Mouse (Mus musculus) spleen, adult 2 months (tissue): ENCODE data around the gene Cdh4. TPM values are rescaled to one million over a fixed set of nuclear protein-coding genes. Genes with fewer than 3 reads are reported as not detected.

Source experiments
- DNase-seq, 2 experiments: peaks; one replicate each; pipeline versions ENCODE4 v3.0.0 to v3.0.0-alpha.2; 2012 to 2021; ENCODE audit warnings: low spot score in 2 of 2, low read depth in 1 of 2
- H3K27ac ChIP-seq: fragments of 200-500 bp; 2 replicates; pipeline ENCODE4 v1.5.1; 2012; ENCODE audit warnings: low read length, inconsistent platforms; ENCODE audit not compliant: insufficient read depth
- H3K27me3 ChIP-seq: fragments of 200-500 bp; 2 replicates; pipeline ENCODE4 v1.6.1; 2012; ENCODE audit warnings: mild to moderate bottlenecking, moderate library complexity, low read length, inconsistent platforms; ENCODE audit not compliant: control insufficient read depth, insufficient read depth
- H3K36me3 ChIP-seq: fragments of 200-500 bp; 2 replicates; pipeline ENCODE4 v1.6.1; 2012; ENCODE audit warnings: mild to moderate bottlenecking, low read length, inconsistent platforms; ENCODE audit not compliant: control insufficient read depth, insufficient read depth
- H3K4me1 ChIP-seq: fragments of 200-500 bp; 2 replicates; pipeline ENCODE4 v1.6.1; 2011; ENCODE audit warnings: inconsistent platforms; ENCODE audit not compliant: control insufficient read depth, insufficient read depth, insufficient read length
- H3K4me3 ChIP-seq: fragments of 200-500 bp; 2 replicates; pipeline ENCODE4 v1.5.1; 2011; ENCODE audit warnings: mild to moderate bottlenecking, inconsistent platforms; ENCODE audit not compliant: insufficient read depth, insufficient read length; ENCODE audit errors: extremely low read depth
- CTCF ChIP-seq: fragments of 200-500 bp; IDR thresholded peaks from 2 replicates; pipeline ENCODE4 v1.5.1; 2011; ENCODE audit warnings: mild to moderate bottlenecking, inconsistent platforms; ENCODE audit not compliant: insufficient read depth, insufficient read length, insufficient replicate concordance; ENCODE audit errors: extremely low read depth
- POLR2A ChIP-seq: fragments of 200-500 bp; IDR thresholded peaks from 2 replicates; pipeline ENCODE4 v1.6.1; 2011; ENCODE audit warnings: low read depth, low read length, inconsistent platforms
- WGBS: fragments of 180-500 bp; shearing (Covaris S2); methylation state at CpG from one replicate; pipeline ENCODE4 v1.1.7; 2018; 5-methylcytosine and 5-hydroxymethylcytosine counted together
- polyA plus RNA-seq: library from polyadenylated mRNA; depleted of rRNA; stranded (reverse); fragments of >200 nt; gene quantifications from 2 replicates; pipeline ENCODE4 v1.2.3, GENCODE M21; 2012

Cdh4 gene
- polyA plus RNA-seq, 1 experiment, result 1.0 TPM

- Histone ChIP-seq H3K4me3 (no peak overlapping the region), H3K27ac (no peak overlapping the region), H3K27me3 (no peaks in the 10 kb centered on the region), H3K4me1 (no peaks in the 10 kb centered on the region), H3K36me3 (no peaks in the 10 kb centered on the region)
- 89% methylated on average over 11 of the region's 11 CpGs for WGBS
- TF ChIP-seq CTCF, result no peak
- no peak for TF ChIP-seq POLR2A
- DNase-seq, result no peak
Measured at GRCm38 (mm10) chr2:179754776-179755175, 312.5 kb downstream of the Cdh4 start.

DNA sequence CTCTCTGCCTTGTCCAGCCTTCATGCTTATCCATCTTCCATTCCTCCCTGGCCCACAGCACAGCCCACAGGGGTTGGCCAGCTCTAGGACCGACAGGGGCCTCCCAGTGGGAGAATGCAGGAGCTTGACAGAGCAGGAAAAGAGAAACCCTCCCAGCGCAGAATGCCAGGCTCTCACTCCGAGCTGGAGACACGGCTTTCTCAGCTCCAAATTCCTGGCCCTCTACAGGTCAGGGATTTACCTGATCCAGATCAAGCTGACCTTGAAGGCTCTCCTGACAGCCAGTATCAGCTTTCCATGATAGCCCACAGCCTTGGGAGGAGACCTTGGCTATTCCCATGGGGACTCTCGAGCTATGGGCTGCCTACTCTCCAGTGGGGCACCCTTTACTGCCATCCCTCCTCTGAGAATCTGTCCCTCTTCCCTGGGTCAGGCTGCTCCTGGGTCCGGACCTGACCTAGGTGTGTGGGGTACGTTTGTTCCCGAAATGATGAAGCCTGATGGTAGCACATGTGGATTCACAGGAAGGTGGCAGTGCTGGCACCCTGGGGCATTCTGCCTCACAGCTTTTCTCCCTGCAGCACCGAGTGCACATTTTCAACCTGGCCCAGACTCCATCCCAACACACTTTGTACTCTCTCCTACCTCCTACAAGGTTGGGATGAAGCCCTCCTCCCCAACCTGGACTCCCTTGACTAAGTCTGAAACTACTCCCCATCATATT is 319.6 kb downstream of the Cdh4 start:
- no peak for DNase-seq
- 70% methylated on average over 9 of the region's 9 CpGs for WGBS
- no peak overlapping the region for H3K4me3 ChIP-seq
- no peaks in the 10 kb centered on the region for H3K36me3 ChIP-seq
- no peaks in the 10 kb centered on the region for H3K27me3 ChIP-seq
- H3K27ac ChIP-seq, result no peak overlapping the region
- no peaks in the 10 kb centered on the region for H3K4me1 ChIP-seq
- TF ChIP-seq CTCF (no peak), POLR2A (no peak)

GRCm38 (mm10) chr2:179762521-179763305 is 320.5 kb downstream of the Cdh4 start:
- no peak for TF ChIP-seq POLR2A
- TF ChIP-seq CTCF, result no peak
- Histone ChIP-seq H3K36me3 (no peaks in the 10 kb centered on the region), H3K27me3 (no peaks in the 10 kb centered on the region), H3K27ac (no peak overlapping the region), H3K4me3 (no peak overlapping the region), H3K4me1 (no peaks in the 10 kb centered on the region)
- 87% methylated on average over 13 of the region's 13 CpGs for WGBS
- DNase-seq, result no peak

DNA sequence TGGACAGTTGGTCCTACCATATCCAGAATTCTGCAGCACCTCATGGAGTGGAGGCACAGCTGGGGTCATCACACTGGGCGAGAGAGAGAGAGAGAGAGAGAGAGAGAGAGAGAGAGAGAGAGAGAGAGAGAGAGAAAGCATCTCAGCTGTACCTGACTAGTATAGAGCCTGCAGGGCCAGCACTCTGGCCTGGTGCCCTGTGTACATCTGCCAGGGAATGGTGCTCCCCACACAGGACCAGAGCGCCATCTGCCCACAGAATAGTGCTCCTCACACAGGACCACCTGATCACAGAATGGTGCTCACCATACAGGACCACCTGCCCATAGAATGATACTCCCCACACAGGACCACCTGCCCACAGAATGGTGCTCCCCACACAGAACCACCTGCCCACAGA is 322.2 kb downstream of the Cdh4 start:
- WGBS, result 88% methylated on average over 2 of the region's 2 CpGs
- no peak for DNase-seq
- H3K4me3 ChIP-seq, result no peak overlapping the region
- no peaks in the 10 kb centered on the region for H3K4me1 ChIP-seq
- H3K36me3 ChIP-seq, result no peaks in the 10 kb centered on the region
- H3K27ac ChIP-seq, result no peak overlapping the region
- no peaks in the 10 kb centered on the region for H3K27me3 ChIP-seq
- TF ChIP-seq POLR2A (no peak), CTCF (no peak)

DNA sequence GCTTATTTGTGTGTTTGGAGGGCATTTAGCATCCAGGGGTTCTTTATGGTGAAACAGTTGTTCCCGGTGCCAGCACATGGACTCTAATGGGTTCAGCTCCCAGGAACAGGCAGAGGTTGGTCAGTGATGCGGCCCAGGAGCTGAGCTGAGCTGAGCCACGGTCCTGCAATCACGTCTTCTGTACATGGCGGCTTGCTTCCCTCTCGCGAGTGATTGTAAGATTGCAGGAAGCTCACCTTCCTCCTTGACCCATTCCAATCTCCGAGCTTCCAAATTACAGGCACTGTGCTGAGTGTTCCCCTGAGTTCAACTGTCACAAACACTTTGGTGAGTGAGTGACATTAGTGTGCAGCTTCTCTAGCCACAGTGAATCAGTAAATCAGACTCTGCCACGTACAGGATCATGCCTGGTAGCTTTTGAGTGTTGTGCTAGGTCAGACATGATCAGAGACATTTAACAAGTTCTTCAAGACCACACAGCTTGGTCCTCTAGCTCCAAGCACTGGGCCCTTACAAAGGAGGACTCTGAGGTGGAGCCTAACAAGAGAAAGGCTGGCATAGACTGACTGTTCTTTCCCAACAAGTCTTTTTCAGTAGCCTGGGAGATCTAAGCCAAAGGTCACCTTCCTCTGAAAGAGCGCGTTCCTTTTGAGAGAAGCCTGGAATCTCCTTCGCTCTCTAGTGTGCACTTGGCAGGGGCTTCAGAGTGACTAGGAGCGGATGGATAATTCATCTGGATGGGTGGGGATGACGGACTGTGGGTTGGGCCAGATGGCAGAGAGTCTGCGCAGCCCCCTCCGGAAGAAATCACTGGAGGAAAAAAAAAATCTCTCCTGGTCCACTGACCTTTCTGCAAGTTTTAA is 324.7 kb downstream of the Cdh4 start:
- no peak overlapping the region for H3K27ac ChIP-seq
- no peaks in the 10 kb centered on the region for H3K4me1 ChIP-seq
- no peak for DNase-seq
- no peak overlapping the region for H3K4me3 ChIP-seq
- WGBS, result 35% methylated on average over 16 of the region's 16 CpGs
- H3K27me3 ChIP-seq, result no peaks in the 10 kb centered on the region
- no peak for TF ChIP-seq CTCF
- TF ChIP-seq POLR2A, result no peak
- H3K36me3 ChIP-seq, result no peaks in the 10 kb centered on the region

- H3K27me3 ChIP-seq, result no peaks in the 10 kb centered on the region
- no peak overlapping the region for H3K4me3 ChIP-seq
- TF ChIP-seq POLR2A (no peak), CTCF (no peak)
- 28% methylated on average over 9 of the region's 9 CpGs for WGBS
- no peak for DNase-seq
- no peak overlapping the region for H3K27ac ChIP-seq
- no peaks in the 10 kb centered on the region for H3K4me1 ChIP-seq
- H3K36me3 ChIP-seq, result no peaks in the 10 kb centered on the region
Measured at GRCm38 (mm10) chr2:179767527-179767849, 325.3 kb downstream of the Cdh4 start.

GRCm38 (mm10) chr2:179769137-179769536 is 326.9 kb downstream of the Cdh4 start:
- no peak overlapping the region for H3K27ac ChIP-seq
- no peaks in the 10 kb centered on the region for H3K27me3 ChIP-seq
- 81% methylated on average over 5 of the region's 5 CpGs for WGBS
- H3K36me3 ChIP-seq, result no peaks in the 10 kb centered on the region
- H3K4me1 ChIP-seq, result no peaks in the 10 kb centered on the region
- H3K4me3 ChIP-seq, result no peak overlapping the region
- TF ChIP-seq CTCF (no peak), POLR2A (no peak)
- DNase-seq, result no peak
